Mouse (Mus musculus) yolk sac, embryonic 10.5 days (tissue): Measurements from ENCODE around the gene Slc30a5.
A peak's percentile ranks its signal among the peaks of the same experiment; 100 is the strongest.
"Not testable (repeated sequence)": the region's sequence is repeated elsewhere in the genome, so short reads cannot be mapped to it uniquely, and the experiment has no call there.

Experiments used
- DNase-seq: peaks from one replicate; pipeline ENCODE4 v3.0.0-alpha.2; 2017; ENCODE audit warnings: low spot score

Gene Slc30a5

DNA sequence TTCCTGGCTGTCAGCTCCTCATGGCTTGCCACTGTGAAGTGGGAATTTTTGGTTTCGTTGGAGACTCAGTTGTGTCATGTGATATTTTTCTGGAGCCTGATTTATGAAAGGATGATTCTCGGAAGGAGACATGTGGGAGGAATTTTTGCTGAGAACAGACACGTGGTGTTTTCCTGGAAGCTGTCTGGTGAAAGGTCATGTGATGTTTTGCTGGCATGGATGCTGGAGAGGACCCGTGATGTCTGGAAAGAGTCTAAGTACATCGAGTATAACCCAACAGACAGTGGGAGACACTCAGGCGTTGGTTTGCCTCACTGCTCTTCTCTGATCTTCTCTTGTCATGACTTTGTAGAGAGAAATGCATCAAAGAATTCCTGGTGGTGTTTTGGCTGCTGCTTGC is 8.5 kb upstream of the Slc30a5 start:
- DNase-seq = no peak

DNA sequence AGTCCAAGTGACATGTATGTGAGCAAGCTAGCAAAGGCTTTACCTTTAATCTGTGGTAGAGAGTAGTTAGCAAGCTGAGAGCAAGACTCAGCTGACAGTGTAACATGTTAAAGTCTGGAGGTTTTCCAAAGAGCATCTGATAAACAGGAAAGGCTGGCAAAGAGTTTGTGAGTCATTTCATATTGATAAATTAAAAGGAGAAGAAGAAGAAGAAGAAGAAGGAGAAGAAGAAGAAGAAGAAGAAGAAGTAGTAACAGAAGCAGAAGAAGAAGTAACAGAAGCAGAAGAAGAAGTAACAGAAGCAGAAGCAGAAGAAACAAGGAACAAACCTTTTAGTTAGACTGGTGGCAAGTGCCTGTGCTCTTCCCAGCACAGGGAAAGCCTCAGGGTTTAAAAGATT is 1.6 kb upstream of the Slc30a5 start:
- DNase-seq = no peak

DNA sequence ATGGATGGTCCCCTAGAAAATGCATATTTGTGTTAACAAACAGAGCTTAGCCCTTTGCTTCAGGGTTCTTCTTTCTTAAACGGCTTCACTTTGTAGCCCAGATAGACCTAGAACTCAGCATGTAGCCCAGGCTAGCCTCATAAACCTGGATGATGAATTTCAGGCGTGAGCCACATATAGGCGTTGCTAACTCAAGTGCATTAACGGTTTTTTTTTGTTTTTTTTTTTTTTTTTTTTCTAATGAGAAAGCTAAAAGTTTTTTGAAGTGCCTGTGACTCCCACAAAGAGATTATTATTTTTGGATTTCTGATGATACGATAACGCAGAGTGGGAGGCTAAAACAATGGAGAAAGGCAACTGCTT is 394 bp upstream of the Slc30a5 start:
- DNase-seq = no peak

DNA sequence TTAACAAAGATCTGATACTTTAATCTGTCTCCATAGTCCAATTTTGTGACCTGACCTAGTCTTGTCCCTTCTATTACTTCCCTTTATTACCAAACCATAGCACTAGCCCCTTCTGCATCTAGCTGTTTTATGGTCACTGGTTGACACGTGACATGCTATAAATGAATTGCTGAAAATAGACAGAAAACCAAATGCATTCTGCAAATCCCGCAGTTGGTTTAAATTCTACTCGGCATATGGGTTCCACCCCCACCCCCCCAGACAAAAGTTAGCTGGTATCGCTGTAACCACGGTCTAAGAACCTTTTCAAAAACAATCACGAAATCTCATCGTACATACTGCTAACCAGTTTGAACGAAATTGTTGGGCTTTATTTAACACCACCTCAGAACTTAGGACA is 1.0 kb downstream of the Slc30a5 start:
- no peak for DNase-seq

DNA sequence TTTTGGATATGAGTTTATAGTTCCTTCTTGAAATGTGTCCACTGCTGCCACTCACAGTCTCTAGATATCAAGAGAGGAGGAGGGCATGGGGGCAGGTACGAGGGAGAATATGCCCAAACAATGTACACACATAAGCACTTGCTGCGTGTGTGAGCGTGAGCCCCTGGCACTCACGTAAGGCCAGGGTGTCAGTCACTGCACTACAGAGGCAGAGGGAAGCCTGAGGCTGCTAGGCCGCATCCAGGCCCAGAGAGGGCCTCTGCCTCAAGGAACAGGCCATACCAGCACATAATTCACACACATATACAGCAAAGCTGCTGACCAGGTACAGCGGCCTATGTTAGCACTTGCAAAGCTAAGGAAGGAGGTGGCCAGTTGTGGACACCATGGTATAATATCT is 2.1 kb downstream of the Slc30a5 start:
- DNase-seq = no peak

DNA sequence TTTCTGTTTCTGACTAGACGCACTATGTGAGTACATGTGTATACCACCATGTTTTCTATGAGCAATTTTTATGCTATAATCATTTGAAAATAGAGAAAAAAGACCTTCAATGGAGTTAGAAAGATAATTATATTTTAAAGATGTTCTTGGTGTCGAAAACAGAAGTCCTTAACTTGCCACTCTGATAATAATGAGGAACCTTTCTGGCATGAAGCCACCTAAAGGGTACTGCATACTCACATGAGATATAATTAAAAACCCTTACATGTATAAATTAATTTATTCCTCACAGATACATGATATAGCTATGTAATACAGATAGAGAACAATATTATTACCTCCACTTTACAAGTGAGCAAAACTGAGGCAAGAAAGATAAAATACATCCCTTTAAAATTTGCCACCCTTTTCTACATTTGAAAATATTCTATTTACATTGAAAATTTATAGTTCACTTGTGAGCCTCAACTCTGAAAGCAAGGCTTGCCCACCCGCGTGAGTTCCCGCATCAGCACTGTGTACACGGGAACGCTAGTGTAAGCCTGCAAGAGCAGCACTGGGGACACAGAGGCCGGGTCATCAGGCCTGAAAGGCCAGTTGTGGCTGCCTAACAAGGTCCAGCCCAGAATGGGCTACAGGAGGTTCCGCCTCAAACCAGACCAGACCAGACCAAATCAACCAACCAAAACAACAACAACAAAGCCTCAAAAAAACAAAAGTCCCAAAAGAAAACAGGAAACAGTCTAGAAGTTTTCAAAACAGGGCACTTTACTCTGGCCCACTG is 7.4 kb downstream of the Slc30a5 start:
- no peak for DNase-seq

DNA sequence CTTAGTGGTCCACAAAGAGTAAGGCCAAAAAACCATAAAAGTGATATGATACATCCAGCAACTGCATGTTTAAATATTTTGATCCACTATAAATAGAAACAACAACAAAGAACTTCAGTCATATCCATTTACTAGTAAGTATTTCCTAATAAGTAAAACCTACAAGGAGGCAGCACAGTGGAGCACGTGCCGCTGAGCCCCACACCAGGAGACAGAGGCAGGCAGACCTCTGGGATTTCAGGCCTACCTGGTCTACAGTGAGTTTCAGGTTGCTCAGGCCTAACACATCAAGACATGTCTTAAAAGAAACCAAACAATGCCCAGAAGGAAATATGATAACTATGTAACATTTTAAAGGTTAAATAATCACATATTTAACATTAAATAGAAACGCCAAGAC is 8.3 kb downstream of the Slc30a5 start:
- DNase-seq = no peak

DNA sequence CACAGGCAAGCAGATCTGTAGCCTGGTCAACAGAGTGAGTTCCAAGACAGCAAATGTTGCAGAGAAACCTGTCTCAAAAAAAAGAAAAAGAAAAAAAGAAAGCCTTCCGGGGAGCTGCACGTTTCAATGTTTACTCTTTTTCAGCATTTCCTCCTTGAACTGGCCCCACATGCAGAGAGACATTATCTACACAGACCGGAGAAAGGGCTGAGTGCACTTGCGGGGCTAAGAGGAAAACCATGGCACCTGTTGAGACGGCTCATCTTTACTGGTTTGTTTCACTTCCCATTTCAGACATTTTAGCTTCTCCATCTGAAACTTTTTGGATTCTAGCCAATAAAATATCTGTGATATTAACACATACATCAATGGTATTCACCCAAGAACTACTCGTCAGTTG is 8.9 kb downstream of the Slc30a5 start:
- DNase-seq = no peak

DNA sequence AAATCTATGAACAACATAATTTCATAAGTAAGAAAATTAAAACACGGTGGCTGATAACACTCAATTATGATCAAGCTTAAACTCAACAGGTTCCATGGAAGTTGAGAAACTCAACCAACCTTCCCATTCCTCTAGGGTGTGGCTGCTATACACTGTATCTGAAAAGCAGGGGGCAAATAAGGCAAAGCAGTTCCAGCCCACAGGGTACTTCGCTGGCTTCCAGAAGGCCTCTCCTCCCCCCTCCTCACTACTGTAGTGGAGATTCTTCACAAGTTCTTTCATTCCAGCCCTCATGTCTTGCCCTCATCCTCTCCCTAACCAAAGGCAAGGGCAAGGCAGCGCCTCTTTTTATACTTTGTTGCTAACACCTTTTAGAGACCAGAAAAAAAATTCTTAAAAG is 9.4 kb downstream of the Slc30a5 start:
- no peak for DNase-seq

DNA sequence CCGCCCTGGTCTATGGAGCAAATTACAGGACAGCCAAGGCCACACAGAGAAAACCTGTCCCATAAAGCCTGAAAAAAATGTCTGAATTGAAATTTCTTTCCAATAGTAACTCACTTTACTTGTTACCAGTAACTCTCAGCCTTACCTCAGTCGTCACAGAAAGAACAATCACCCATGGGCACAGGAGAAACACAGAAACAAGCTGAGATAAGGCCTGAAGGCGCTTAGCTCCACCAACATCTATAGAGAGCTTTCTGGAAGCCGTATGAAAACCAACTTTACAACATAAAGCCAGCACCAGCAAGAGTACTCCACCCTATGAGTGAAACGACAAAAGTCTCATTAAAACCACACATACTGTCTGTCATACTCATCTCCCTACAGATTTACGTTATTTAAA is 18.8 kb downstream of the Slc30a5 start:
- DNase-seq = no peak

DNA sequence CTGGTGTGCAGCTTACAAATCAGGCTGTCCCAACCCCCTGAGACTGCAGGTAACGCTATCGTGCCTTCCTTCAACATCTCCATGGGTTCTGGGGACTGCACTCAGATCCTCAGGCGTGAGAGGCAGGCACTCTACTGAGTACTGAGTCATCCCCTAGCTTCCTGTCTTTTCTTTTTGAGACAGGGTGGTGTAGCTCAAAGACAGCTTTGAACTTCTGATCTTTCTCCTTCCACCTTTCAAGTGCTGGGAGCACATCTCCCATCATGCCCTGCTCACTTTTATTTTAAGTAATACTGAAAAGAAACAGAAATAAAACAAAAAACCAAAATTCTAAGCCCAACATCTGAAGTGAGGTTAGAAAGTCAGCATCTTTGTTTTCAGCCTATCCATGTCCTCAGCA is 27.5 kb downstream of the Slc30a5 start:
- no peak for DNase-seq

DNA sequence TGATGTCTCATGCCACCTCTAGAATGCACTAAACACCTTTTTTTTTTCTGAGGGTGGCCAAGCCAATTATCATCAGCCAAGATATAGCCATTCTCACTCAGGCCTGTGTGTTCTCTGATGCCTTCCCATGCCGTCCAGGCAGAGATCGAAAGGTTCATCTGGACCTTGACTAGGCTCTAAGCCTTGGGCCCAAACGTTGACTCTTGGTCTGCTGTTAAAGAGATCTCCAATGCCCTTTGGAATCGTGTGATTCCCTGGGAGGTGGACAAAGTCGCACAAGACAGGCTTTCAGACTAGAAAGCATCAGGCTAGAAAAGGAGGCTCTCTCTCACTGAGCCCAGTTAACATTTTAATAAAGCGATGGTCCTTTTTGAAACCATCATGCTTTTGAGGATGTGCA is 36.1 kb downstream of the Slc30a5 start:
- no peak for DNase-seq

DNA sequence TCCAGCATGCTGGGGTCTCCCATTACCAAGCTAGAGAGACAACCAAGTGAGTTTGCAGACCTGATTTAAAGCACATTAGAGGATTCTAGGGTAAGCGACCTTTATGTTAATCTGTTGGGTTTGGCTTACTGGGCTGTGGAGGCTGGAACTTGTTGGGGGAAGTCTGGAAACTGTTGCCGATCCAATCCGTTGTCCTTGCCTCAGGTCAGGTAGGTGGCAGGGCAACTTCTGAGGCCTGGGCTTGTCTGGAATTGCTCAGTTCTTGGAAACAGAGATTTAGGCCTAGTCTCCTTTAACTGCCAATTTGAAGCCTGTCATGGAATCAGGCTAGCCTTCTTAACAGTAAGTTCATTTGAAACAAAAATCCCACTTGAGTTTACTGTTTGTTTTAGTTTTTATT is 44.1 kb downstream of the Slc30a5 start:
- no peak for DNase-seq

DNA sequence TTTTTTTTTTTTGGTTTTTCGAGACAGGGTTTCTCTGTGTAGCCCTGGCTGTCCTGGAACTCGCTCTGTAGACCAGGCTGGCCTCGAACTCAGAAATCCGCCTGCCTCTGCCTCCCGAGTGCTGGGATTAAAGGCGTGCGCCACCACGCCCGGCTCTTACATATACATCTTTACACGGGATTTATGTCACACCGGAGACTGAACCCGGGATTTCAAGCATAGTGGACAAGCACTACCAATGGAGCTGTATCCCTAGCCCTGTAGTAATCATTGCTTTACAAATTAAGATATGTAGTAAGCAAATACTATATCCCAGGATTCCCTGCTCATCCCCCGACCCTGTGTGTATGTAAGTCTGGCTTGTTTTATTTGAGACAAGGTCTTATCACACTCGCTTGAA is 45.2 kb downstream of the Slc30a5 start:
- DNase-seq = not testable (repeated sequence)

DNA sequence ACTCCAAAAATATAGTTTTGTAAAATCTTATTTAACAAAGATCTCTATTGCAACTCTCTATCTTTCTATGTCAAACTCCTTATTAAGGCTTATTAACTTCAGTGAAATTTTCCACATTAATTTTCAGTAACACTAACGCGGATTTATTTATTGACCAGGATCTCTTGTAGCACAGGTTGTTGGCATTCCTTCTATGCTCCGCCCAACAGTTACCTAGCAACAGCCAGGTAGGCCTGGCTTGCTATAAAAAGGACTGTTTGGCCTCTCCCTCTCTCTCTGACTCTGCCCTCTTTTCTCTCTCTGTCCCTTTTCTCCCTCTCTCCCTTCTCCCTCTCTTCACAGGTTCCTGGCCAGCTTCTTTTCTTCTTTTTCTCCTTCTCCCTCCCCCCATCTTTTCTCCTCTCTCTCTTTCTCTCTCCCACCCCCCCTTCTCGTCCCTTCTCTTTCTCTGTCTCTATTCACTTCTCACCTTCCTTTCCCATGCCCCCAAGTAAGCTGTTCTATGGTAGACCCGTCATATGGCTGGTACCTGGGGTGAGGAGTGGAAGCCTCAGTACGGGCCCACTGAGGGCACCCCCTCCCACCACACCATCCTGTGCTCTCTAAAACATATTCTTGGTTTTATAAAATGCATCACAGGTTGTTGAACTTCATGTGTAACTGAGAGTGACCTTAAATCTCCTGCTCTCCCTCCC is 45.8 kb downstream of the Slc30a5 start:
- DNase-seq = no peak

DNA sequence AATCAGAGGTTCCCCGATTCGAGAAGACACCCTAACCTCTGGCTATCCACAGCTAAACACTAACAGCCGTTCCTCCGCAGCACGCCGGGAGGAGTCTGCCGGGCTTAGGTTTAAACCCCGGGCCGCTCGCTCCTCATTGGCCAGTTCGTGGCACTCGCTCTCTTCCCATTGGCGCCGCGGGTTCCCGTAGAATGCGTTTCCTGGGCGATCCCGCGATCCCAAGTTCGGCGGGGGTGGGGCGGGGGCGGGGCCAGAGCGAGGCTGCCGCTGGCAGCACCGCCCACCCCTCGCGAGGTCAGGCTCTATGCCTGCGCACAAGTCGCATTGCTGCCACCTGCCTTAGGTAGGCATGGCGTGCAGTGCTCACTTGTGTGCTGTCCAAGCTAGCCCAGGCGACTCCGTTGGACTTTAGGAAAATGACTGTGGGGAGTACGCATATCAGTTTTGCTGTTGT is 46.8 kb downstream of the Slc30a5 start, which contains the start of gene Ccnb1:
Gene Ccnb1, minus strand, starts transcription at position 157 of the 454 bp plus-strand sequence.
- peak; percentile 97 for DNase-seq

DNA sequence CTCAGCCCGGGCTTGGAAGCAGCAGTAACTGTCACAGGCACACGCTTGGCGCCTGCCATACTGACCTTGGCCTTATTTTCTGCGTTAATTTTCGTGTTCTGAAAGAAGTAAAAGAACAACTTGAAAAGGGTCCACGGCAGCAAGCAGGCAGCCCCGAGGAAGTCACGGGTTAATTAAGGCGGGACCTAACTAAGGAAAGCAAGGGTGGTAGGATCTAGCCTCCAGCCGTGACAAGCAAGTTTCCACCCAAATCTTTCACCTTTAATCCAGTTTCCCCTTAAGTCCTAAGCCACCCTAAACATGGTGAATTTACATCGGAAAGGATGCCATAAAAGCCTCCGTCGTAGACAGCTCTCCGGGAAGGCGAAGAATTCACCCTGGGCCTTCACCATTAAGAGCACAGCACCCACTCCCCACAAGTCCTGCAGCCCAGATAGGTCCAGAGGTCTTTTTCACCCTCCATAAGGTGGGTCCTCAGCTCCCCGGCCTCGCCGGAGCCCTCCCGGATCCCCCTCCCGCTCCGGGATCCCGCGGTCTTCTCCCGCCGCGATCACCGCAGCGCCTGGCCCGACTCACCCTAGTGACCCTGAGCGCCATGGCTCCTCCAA is 47.3 kb downstream of the Slc30a5 start:
- DNase-seq = peak; percentile 51

DNA sequence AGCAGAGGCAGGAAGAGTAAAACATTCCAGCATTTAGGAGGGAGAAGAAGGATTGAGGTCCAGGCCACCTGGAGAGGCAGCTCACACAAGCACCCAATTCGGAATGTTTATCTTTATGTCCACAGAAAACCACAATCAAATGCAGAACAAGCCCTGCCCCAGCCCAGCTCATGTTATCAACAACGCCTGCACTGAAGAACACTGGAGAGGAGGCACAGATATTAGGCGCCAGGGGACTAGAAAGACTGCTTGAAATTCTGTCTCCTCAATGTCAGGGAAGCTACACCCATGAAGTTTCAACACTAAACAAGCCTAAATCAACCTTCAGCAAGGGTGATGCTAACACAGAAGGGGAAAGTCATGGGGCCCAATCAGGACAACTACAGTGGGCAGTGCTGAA is 55.7 kb downstream of the Slc30a5 start:
- DNase-seq = no peak

DNA sequence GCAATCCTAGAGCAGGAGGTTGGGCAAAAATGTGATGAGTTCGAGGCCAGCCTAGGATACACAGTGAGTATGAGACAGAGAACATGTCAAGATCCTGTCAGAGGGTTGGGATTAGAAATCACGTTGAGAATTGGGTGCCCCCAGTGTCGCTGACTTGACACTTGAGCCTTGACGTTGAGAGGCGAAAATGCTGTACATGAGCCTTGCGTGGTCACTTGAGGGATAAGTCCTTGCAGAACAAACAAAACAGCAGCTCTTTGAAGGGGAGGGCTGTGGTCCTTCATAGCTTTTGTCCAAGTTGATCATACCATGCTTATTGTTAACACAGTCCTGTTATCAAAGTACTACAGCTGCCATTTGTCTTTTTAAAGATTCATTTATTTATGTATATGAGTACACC is 56.5 kb downstream of the Slc30a5 start:
- no peak for DNase-seq

DNA sequence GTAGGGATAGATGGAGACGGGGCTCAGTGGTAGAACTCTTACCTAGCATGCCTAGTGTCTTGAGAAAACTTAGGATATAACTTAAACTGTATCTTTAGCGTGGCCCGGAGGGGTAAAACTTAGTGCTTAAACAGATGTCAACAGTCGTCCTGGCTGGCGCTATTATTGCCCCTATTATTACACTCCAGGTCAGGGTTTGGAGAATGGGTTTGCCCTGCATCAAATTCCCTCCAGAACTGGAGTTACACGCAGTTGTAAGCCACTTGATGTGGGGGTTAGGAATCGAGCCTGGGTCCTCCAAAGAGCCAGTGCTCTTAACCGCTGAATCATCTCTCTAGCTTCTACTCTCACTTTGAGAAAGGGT is 57.2 kb downstream of the Slc30a5 start:
- no peak for DNase-seq

DNA sequence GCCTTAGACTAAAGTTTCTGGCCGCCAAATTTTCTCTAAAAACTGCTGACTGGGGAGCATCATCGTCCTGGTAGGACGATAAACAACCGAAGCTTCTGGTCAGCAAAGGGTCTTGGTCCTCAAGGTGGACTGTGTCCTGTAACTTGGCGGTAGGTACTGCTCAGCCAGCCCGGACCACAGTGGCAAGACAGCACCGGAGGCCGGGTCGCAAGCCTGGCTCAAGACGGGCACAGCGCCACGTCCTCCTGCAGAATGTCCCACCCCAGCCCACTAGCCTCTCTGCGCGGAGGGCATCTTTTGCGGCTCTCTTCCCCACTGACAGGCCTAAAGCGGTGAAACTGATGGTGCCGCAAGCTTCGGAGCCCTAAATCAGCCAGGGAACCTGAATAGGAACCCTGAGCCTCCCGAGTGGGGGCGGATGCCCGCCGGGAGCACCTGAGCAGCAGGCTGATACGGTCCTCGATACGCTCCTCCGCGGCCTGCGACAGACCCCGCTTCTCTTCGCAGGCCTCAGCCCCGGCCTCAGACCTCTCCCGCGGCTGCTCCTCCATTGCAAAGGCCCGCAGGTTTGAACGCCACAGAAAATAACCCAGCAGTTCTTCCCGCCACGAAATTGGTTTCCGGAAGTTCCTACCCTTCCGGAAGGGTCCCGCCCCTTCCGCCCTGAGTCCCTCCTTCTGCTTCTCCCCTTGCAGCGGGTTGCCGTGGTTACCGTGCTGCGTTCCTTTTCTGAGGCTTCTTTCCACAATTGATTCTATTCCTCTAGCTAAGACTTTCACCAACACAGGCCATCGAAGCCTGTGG is 57.8 kb downstream of the Slc30a5 start, which contains the start of gene Cenph:
Gene Cenph, minus strand, starts transcription at position 648 of the 804 bp plus-strand sequence.
- peak; percentile 86 for DNase-seq

DNA sequence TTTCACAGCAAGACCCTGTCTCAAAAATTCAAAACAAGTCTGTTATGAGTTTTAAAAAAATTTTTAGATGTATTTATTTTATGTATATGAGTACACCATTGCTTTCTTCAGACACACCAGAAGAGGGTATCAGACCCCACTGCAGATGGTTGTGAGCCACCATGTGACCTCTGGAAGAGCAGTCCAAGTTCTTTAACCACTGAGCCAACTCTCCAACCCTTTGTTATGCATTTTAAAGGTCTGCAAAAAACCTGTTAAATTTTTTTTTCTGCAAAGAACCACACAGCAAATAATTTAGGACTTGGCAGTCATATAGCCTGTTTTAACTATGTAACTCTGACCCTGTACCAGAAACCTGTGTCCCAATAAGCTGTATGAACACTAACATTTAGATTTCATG is 58.5 kb downstream of the Slc30a5 start:
- no peak for DNase-seq
